Mouse (Mus musculus): Measurements from ENCODE around the gene 4930402H24Rik.

4930402H24Rik gene

GRCm38 (mm10) chr2:130905751-130906583 is at the start of gene 4930402H24Rik, which contains the start of gene Atrn:
Gene 4930402H24Rik (minus strand): TSS chr2:130906406.
Gene Atrn (plus strand): TSS chr2:130906495.
- DNase-seq (ENCODE audit: low spot score): peak; percentile 93

GRCm38 (mm10) chr2:130950548-130950947 is 44.3 kb upstream of the 4930402H24Rik start:
- peak; percentile 79 for DNase-seq (ENCODE audit: low spot score)

GRCm38 (mm10) chr2:130949781-130950180 is 43.6 kb upstream of the 4930402H24Rik start:
- DNase-seq (ENCODE audit: low spot score): no peak

- DNase-seq (ENCODE audit: low spot score): no peak
Measured at GRCm38 (mm10) chr2:130932865-130933264, 26.7 kb upstream of the 4930402H24Rik start.

- no peak for DNase-seq (ENCODE audit: low spot score)
Measured at GRCm38 (mm10) chr2:130929994-130930393, 23.8 kb upstream of the 4930402H24Rik start.

GRCm38 (mm10) chr2:130928530-130928929 is 22.3 kb upstream of the 4930402H24Rik start:
- no peak for DNase-seq (ENCODE audit: low spot score)

- no peak for DNase-seq (ENCODE audit: low spot score)
Measured at GRCm38 (mm10) chr2:130928031-130928430, 21.8 kb upstream of the 4930402H24Rik start.

GRCm38 (mm10) chr2:130924950-130925349 is 18.7 kb upstream of the 4930402H24Rik start:
- DNase-seq (ENCODE audit: low spot score): no peak

GRCm38 (mm10) chr2:130919062-130919593 is 12.9 kb upstream of the 4930402H24Rik start:
- no peak for DNase-seq (ENCODE audit: low spot score)

GRCm38 (mm10) chr2:130917686-130918085 is 11.5 kb upstream of the 4930402H24Rik start:
- DNase-seq (ENCODE audit: low spot score): no peak

- DNase-seq (ENCODE audit: low spot score): no peak
Measured at GRCm38 (mm10) chr2:130916521-130917147, 10.4 kb upstream of the 4930402H24Rik start.

- no peak for DNase-seq (ENCODE audit: low spot score)
Measured at GRCm38 (mm10) chr2:130914873-130915272, 8.7 kb upstream of the 4930402H24Rik start.

- no peak for DNase-seq (ENCODE audit: low spot score)
Measured at GRCm38 (mm10) chr2:130911691-130912090, 5.5 kb upstream of the 4930402H24Rik start.

- DNase-seq (ENCODE audit: low spot score): peak; percentile 11
Measured at GRCm38 (mm10) chr2:130906584-130907315, 544 bp upstream of the 4930402H24Rik start.

GRCm38 (mm10) chr2:130898783-130899182 is 7.4 kb downstream of the 4930402H24Rik start:
- DNase-seq (ENCODE audit: low spot score): no peak

GRCm38 (mm10) chr2:130897856-130898255 is 8.3 kb downstream of the 4930402H24Rik start:
- DNase-seq (ENCODE audit: low spot score): no peak

GRCm38 (mm10) chr2:130896944-130897343 is 9.3 kb downstream of the 4930402H24Rik start:
- no peak for DNase-seq (ENCODE audit: low spot score)

- no peak for DNase-seq (ENCODE audit: low spot score)
Measured at GRCm38 (mm10) chr2:130887456-130887855, 18.8 kb downstream of the 4930402H24Rik start.

- no peak for DNase-seq (ENCODE audit: low spot score)
Measured at GRCm38 (mm10) chr2:130886983-130887382, 19.2 kb downstream of the 4930402H24Rik start.

- DNase-seq (ENCODE audit: low spot score): no peak
Measured at GRCm38 (mm10) chr2:130877376-130877775, 28.8 kb downstream of the 4930402H24Rik start.

- no peak for DNase-seq (ENCODE audit: low spot score)
Measured at GRCm38 (mm10) chr2:130870916-130871315, 35.3 kb downstream of the 4930402H24Rik start.

GRCm38 (mm10) chr2:130862091-130862490 is 44.1 kb downstream of the 4930402H24Rik start:
- DNase-seq (ENCODE audit: low spot score): no peak
